Mouse (Mus musculus): ENCODE results near the gene Igfbp4.

GRCm38 (mm10) chr11:99099516-99099915 is 58.5 kb downstream of the Igfbp4 start:
- no peak for TF ChIP-seq CTCF (IDR thresholded peaks at IDR 0.05; ENCODE audit: low read depth)
- TF ChIP-seq EP300 (optimal IDR thresholded peaks at IDR 0.05): no peak

All from stomach, postnatal 0 days (tissue).